In genomic region chr14:55114759-55115701, GRCm38 (mm10) we compare ENCODE assay signal across 9 mouse cellular contexts. TPM values are rescaled to one million over a fixed set of nuclear protein-coding genes. Genes with fewer than 3 reads are reported as not detected.
DNase-seq lines count a peak whose midpoint lies in the region; ATAC-seq and TF ChIP-seq lines count a peak whose summit lies in the region.
"Had no signal": no experiment of that assay in that cellular context is flagged by ENCODE, and none has a peak within 500 bp of the region (broad histone marks: within the 10 kb centered on the region; RNA-seq: fewer than 3 reads in every experiment).

No protein-coding gene starts in this region.

- peak overlapping the region; percentile 78 for H3K4me3 ChIP-seq in gastrocnemius, adult 2 months
- H3K4me3 ChIP-seq in embryonic facial prominence, embryonic 14.5 days (ENCODE audit: low read depth, low read length), result peak overlapping the region; percentile 62

- under 1% methylated on average over 46 of the region's 78 CpGs for WGBS in embryonic facial prominence, embryonic 14.5 days

- DNase-seq in gastrocnemius, adult 2 months, result peak; percentile 77
- no peak for DNase-seq in gastrocnemius, adult 18-20 months (ENCODE audit: low spot score)
- peak; percentile 66 for DNase-seq in adrenal gland, postnatal 25 days
- peak; percentile 56 for DNase-seq in embryonic facial prominence, embryonic 14.5 days (ENCODE audit: low spot score)
- DNase-seq in heart, postnatal 4 days, result peak; percentile 72
- DNase-seq in layer of hippocampus, postnatal 10 days (ENCODE audit: low spot score in 2 of 2), result peak; percentile 65 to 73
- peak; percentile 41 for DNase-seq in lung, postnatal 36 days
- DNase-seq in right cerebral cortex, postnatal 25 days, result peak; percentile 79

- H3K36me3 ChIP-seq in embryonic facial prominence, embryonic 14.5 days (ENCODE audit: control insufficient read depth, insufficient read depth, low read length), result no peaks in the 10 kb centered on the region

- peak overlapping the region; percentile 97 for H3K4me2 ChIP-seq in embryonic facial prominence, embryonic 14.5 days (ENCODE audit: low read depth, low read length)

- TF ChIP-seq CTCF in gastrocnemius, adult 2 months (IDR thresholded peaks at IDR 0.05), result peak; percentile 18; the same call in 1 of the 2 replicates

- intact Hi-C loops in gastrocnemius, adult 2 months (cut with DNase I), result no loop called here

- ATAC-seq in embryonic facial prominence, embryonic 14.5 days (ENCODE audit: low read depth), result peak; percentile 61

- H3K9ac ChIP-seq in embryonic facial prominence, embryonic 14.5 days (ENCODE audit: low read depth, low read length), result peak overlapping the region; percentile 77

- peaks cover 35% of the 10 kb centered on the region for H3K27me3 ChIP-seq in embryonic facial prominence, embryonic 14.5 days (replicated peaks; ENCODE audit: control insufficient read depth, insufficient read depth, low read length)

- H3K4me1 ChIP-seq in embryonic facial prominence, embryonic 14.5 days (ENCODE audit: control insufficient read depth, insufficient read depth, low read length), result peaks cover 7% of the 10 kb centered on the region; the same call in 1 of the 2 replicates

- peak overlapping the region; percentile 54 for H3K27ac ChIP-seq in gastrocnemius, adult 2 months
- peak overlapping the region; percentile 29 for H3K27ac ChIP-seq in embryonic facial prominence, embryonic 14.5 days (replicated peaks; ENCODE audit: low read depth, low read length)

- no peaks in the 10 kb centered on the region for H3K9me3 ChIP-seq in embryonic facial prominence, embryonic 14.5 days (ENCODE audit: control insufficient read depth, low read length)

RNA-seq across cellular contexts. Expression of gene Jph4, which starts 1.7 kb away (rescaled TPM):
- under 1 TPM in 1 of 2 experiments, not detected in 1; 0.08 TPM for total RNA-seq in gastrocnemius, adult 2 months (2021)
- under 1 TPM; 0.07 to 0.11 TPM for total RNA-seq in gastrocnemius, adult 18-20 months (2021)
- 3.8 and 6.6 TPM in 2 replicates for total RNA-seq in adrenal gland, postnatal 25 days (2021)
- polyA plus RNA-seq in embryonic facial prominence, embryonic 14.5 days (2014; fragmentation: Nextera tagmentation; extraction: Ambion mirVana), result 3.0 and 3.8 TPM in 2 replicates
- under 1 TPM; 0.10 to 0.16 TPM for total RNA-seq in heart, postnatal 4 days (2021)
- 100 to 1,000 TPM; 410 to 431 TPM for total RNA-seq in layer of hippocampus, postnatal 10 days (2021)
- polyA plus RNA-seq: C2C12 had no signal

RNA-seq across cellular contexts. Expression of gene Ap1g2, which starts 8.6 kb away (rescaled TPM):
- 1 to 10 TPM; 5.3 to 6.0 TPM for total RNA-seq in gastrocnemius, adult 2 months (2021)
- total RNA-seq in gastrocnemius, adult 18-20 months (2021), result 1 to 10 TPM; 4.2 to 4.9 TPM
- total RNA-seq in adrenal gland, postnatal 25 days (2021), result 27.4 and 32.8 TPM in 2 replicates
- 15.3 and 17.6 TPM in 2 replicates for polyA plus RNA-seq in embryonic facial prominence, embryonic 14.5 days (2014; fragmentation: Nextera tagmentation; extraction: Ambion mirVana)
- 1 to 10 TPM; 3.3 to 5.6 TPM for total RNA-seq in heart, postnatal 4 days (2021)
- total RNA-seq in layer of hippocampus, postnatal 10 days (2021), result 10 to 100 TPM; 19.2 to 20.6 TPM

RNA-seq across cellular contexts. Expression of gene Thtpa, which starts 20.4 kb away (rescaled TPM):
- total RNA-seq in gastrocnemius, adult 2 months (2021), result 10 to 100 TPM; 12.6 to 14.3 TPM
- total RNA-seq in gastrocnemius, adult 18-20 months (2021), result 10 to 100 TPM; 12.1 to 14.8 TPM
- total RNA-seq in adrenal gland, postnatal 25 days (2021), result 16.2 and 21.6 TPM in 2 replicates
- polyA plus RNA-seq in embryonic facial prominence, embryonic 14.5 days (2014; fragmentation: Nextera tagmentation; extraction: Ambion mirVana), result 16.7 and 22.6 TPM in 2 replicates
- total RNA-seq in heart, postnatal 4 days (2021), result 10 to 100 TPM; 12.2 to 13.2 TPM
- 10 to 100 TPM; 26.5 to 31.1 TPM for total RNA-seq in layer of hippocampus, postnatal 10 days (2021)

RNA-seq across cellular contexts. Expression of gene Zfhx2, which starts 22.9 kb away (rescaled TPM):
- 1 to 10 TPM; 5.1 to 6.0 TPM for total RNA-seq in gastrocnemius, adult 2 months (2021)
- total RNA-seq in gastrocnemius, adult 18-20 months (2021), result 1 to 10 TPM; 4.9 to 5.6 TPM
- 9.1 and 9.9 TPM in 2 replicates for total RNA-seq in adrenal gland, postnatal 25 days (2021)
- polyA plus RNA-seq in embryonic facial prominence, embryonic 14.5 days (2014; fragmentation: Nextera tagmentation; extraction: Ambion mirVana), result 3.4 and 3.7 TPM in 2 replicates
- total RNA-seq in heart, postnatal 4 days (2021), result 1 to 10 TPM; 2.9 to 3.8 TPM
- total RNA-seq in layer of hippocampus, postnatal 10 days (2021), result 10 to 100 TPM; 34.0 to 39.3 TPM

Comparison
In these comparisons a context has a peak if more than half of its experiments do, and no peak if none do; other contexts are left out.
1. RNA of gene Jph4, which starts 1.7 kb away (total RNA-seq): 410 to 431 TPM in layer of hippocampus, postnatal 10 days; 3.8 to 6.6 TPM in adrenal gland, postnatal 25 days, 0.10 to 0.16 TPM in heart, postnatal 4 days, 0.07 to 0.11 TPM in gastrocnemius, adult 18-20 months and 0.08 TPM in gastrocnemius, adult 2 months; every median in the first group is over 10 times any median in the second.